Mouse (Mus musculus): Measurements from ENCODE around the gene Plekho1.

Gene Plekho1

GRCm38 (mm10) chr3:96008463-96008862, 12.7 kb upstream of the Plekho1 start:
- no peak for DNase-seq (ENCODE audit: low spot score)

GRCm38 (mm10) chr3:96001560-96001959, 5.8 kb upstream of the Plekho1 start:
- no peak for DNase-seq (ENCODE audit: low spot score)

- DNase-seq (ENCODE audit: low spot score), result no peak
These were observed 5.2 kb upstream of the Plekho1 start for GRCm38 (mm10) chr3:96000921-96001501.

- DNase-seq (ENCODE audit: low spot score), result no peak
These were observed 4.4 kb upstream of the Plekho1 start for GRCm38 (mm10) chr3:96000080-96000632.

- DNase-seq (ENCODE audit: low spot score), result no peak
These were observed 3.7 kb upstream of the Plekho1 start for GRCm38 (mm10) chr3:95999308-96000079.

GRCm38 (mm10) chr3:95997203-95997721, 1.5 kb upstream of the Plekho1 start:
- no peak for DNase-seq (ENCODE audit: low spot score)

GRCm38 (mm10) chr3:95996451-95997073, 761 bp upstream of the Plekho1 start:
- no peak for DNase-seq (ENCODE audit: low spot score)

GRCm38 (mm10) chr3:95994975-95995801, 613 bp downstream of the Plekho1 start:
- no peak for DNase-seq (ENCODE audit: low spot score)

- DNase-seq (ENCODE audit: low spot score), result no peak
These were observed 1.4 kb downstream of the Plekho1 start for GRCm38 (mm10) chr3:95994381-95994846.

- no peak for DNase-seq (ENCODE audit: low spot score)
These were observed 1.9 kb downstream of the Plekho1 start for GRCm38 (mm10) chr3:95993881-95994280.

GRCm38 (mm10) chr3:95992990-95993603, 2.7 kb downstream of the Plekho1 start:
- DNase-seq (ENCODE audit: low spot score), result no peak

- DNase-seq (ENCODE audit: low spot score), result no peak
These were observed 5.3 kb downstream of the Plekho1 start for GRCm38 (mm10) chr3:95990413-95990941.

GRCm38 (mm10) chr3:95988969-95989368, 6.8 kb downstream of the Plekho1 start:
- no peak for DNase-seq (ENCODE audit: low spot score)

- no peak for DNase-seq (ENCODE audit: low spot score)
These were observed 7.7 kb downstream of the Plekho1 start for GRCm38 (mm10) chr3:95988138-95988537.

- no peak for DNase-seq (ENCODE audit: low spot score)
These were observed 8.3 kb downstream of the Plekho1 start for GRCm38 (mm10) chr3:95987386-95988110.

GRCm38 (mm10) chr3:95986984-95987383, 8.8 kb downstream of the Plekho1 start:
- no peak for DNase-seq (ENCODE audit: low spot score)

- DNase-seq (ENCODE audit: low spot score), result no peak
These were observed 9.7 kb downstream of the Plekho1 start for GRCm38 (mm10) chr3:95986001-95986622.

GRCm38 (mm10) chr3:95985209-95986000, 10.4 kb downstream of the Plekho1 start:
- DNase-seq (ENCODE audit: low spot score), result peak; percentile 62

GRCm38 (mm10) chr3:95982129-95982528, 13.7 kb downstream of the Plekho1 start:
- no peak for DNase-seq (ENCODE audit: low spot score)
